Mouse (Mus musculus) forebrain, embryonic 10.5 days (tissue): ENCODE measurements around the gene Abl1. TPM values are rescaled to one million over a fixed set of nuclear protein-coding genes. Genes with fewer than 3 reads are reported as not detected.
A peak's percentile ranks its signal among the peaks of the same experiment; 100 is the strongest.

Experiments
- DNase-seq: peaks from one replicate; pipeline ENCODE4 v3.0.0-alpha.2; 2017; ENCODE audit warnings: low spot score; ENCODE audit errors: extremely low spot score
- H3K27ac ChIP-seq: fragments of 300-500 bp; sonication (generic); 2 replicates; pipeline ENCODE4 v1.5.1; 2016; ENCODE audit warnings: mild to moderate bottlenecking
- H3K27me3 ChIP-seq: fragments of 300-500 bp; sonication (generic); 2 replicates; pipeline ENCODE4 v1.6.1; 2016; ENCODE audit warnings: mild to moderate bottlenecking; ENCODE audit not compliant: poor library complexity, severe bottlenecking
- H3K36me3 ChIP-seq: fragments of 300-500 bp; sonication (generic); replicated peaks from 2 replicates; pipeline ENCODE4 v1.6.1; 2016; ENCODE audit warnings: mild to moderate bottlenecking, moderate library complexity
- H3K4me1 ChIP-seq: fragments of 300-500 bp; sonication (generic); 2 replicates; pipeline ENCODE4 v1.6.1; 2016
- H3K4me3 ChIP-seq: fragments of 300-500 bp; sonication (generic); 2 replicates; pipeline ENCODE4 v1.5.1; 2016; ENCODE audit warnings: mild to moderate bottlenecking, moderate library complexity
- H3K9me3 ChIP-seq: fragments of 300-500 bp; sonication (generic); 2 replicates; pipeline ENCODE4 v1.6.1; 2016; ENCODE audit warnings: mild to moderate bottlenecking, moderate library complexity
- WGBS: fragments of 180-500 bp; shearing (Covaris S2); methylation state at CpG from one replicate; pipeline ENCODE4 v1.1.7; 2016; 5-methylcytosine and 5-hydroxymethylcytosine counted together
- polyA plus RNA-seq: library from polyadenylated mRNA; unstranded; fragments of >200 nt; fragmentation: Nextera tagmentation; extraction: Ambion mirVana; gene quantifications from 2 replicates; pipeline ENCODE4 v1.2.1, GENCODE M21; 2016

Gene Abl1
- polyA plus RNA-seq, 1 experiment from 2014 or later: 51.0 TPM

- peaks cover 37% of the 10 kb centered on the region for H3K4me1 ChIP-seq
Observed at GRCm38 (mm10) chr2:31828311-31828825, 140.2 kb downstream of the Abl1 start.

GRCm38 (mm10) chr2:31836091-31836490 is 147.9 kb downstream of the Abl1 start:
- H3K36me3 ChIP-seq: no peaks in the 10 kb centered on the region
- H3K9me3 ChIP-seq: no peaks in the 10 kb centered on the region
- WGBS: 73% methylated on average over 10 of the region's 10 CpGs
- H3K27ac ChIP-seq: no peak overlapping the region
- peaks cover 66% of the 10 kb centered on the region for H3K27me3 ChIP-seq
- peaks cover 24% of the 10 kb centered on the region for H3K4me1 ChIP-seq
- no peak overlapping the region for H3K4me3 ChIP-seq
- no peak for DNase-seq

More at GRCm38 (mm10) chr2:31828311-31828825, 140.2 kb downstream of the Abl1 start:
- no peak for DNase-seq
- Histone ChIP-seq H3K9me3 (no peaks in the 10 kb centered on the region), H3K27ac (peak overlapping the region; percentile 44; the same call in 1 of the 2 replicates), H3K27me3 (peaks cover 19% of the 10 kb centered on the region), H3K36me3 (no peaks in the 10 kb centered on the region), H3K4me3 (no peak overlapping the region)
- 5% methylated on average over 4 of the region's 4 CpGs for WGBS

GRCm38 (mm10) chr2:31836985-31837384 is 148.8 kb downstream of the Abl1 start:
- Histone ChIP-seq H3K9me3 (no peaks in the 10 kb centered on the region), H3K4me1 (peaks cover 24% of the 10 kb centered on the region), H3K4me3 (peak overlapping the region; percentile 0; the same call in 1 of the 2 replicates), H3K27me3 (peaks cover 75% of the 10 kb centered on the region), H3K36me3 (no peaks in the 10 kb centered on the region), H3K27ac (no peak overlapping the region)
- 48% methylated on average over 6 of the region's 6 CpGs for WGBS
- DNase-seq: no peak

- no peaks in the 10 kb centered on the region for H3K9me3 ChIP-seq
- no peak overlapping the region for H3K27ac ChIP-seq
- no peaks in the 10 kb centered on the region for H3K36me3 ChIP-seq
- DNase-seq: no peak
- no peak overlapping the region for H3K4me3 ChIP-seq
- WGBS: 58% methylated on average over 1 of the region's 1 CpGs
- peaks cover 87% of the 10 kb centered on the region for H3K27me3 ChIP-seq
- peaks cover 24% of the 10 kb centered on the region for H3K4me1 ChIP-seq
Observed at GRCm38 (mm10) chr2:31838868-31839267, 150.7 kb downstream of the Abl1 start.

- DNase-seq: no peak
Observed at GRCm38 (mm10) chr2:31844729-31845136, 156.6 kb downstream of the Abl1 start.

GRCm38 (mm10) chr2:31845512-31845895 is 157.3 kb downstream of the Abl1 start:
- peak overlapping the region; percentile 76; the same call in 1 of the 2 replicates for H3K27ac ChIP-seq
- H3K36me3 ChIP-seq: no peaks in the 10 kb centered on the region
- no peak for DNase-seq
- WGBS: 2% methylated on average over 26 of the region's 26 CpGs
- H3K4me3 ChIP-seq: peak overlapping the region; percentile 63
- H3K4me1 ChIP-seq: peaks cover 46% of the 10 kb centered on the region
- peaks cover 85% of the 10 kb centered on the region for H3K27me3 ChIP-seq
- no peaks in the 10 kb centered on the region for H3K9me3 ChIP-seq

More at GRCm38 (mm10) chr2:31844729-31845136, 156.6 kb downstream of the Abl1 start:
- Histone ChIP-seq H3K9me3 (no peaks in the 10 kb centered on the region), H3K4me3 (0 out of 2 replicates have a peak overlapping the region, but pooled peaks have one; percentile 63), H3K4me1 (peaks cover 41% of the 10 kb centered on the region), H3K27me3 (peaks cover 93% of the 10 kb centered on the region), H3K36me3 (no peaks in the 10 kb centered on the region), H3K27ac (no peak overlapping the region)
- 4% methylated on average over 10 of the region's 10 CpGs for WGBS

GRCm38 (mm10) chr2:31845896-31846691 is 157.9 kb downstream of the Abl1 start, which contains the start of gene Fibcd1:
Fibcd1 (minus strand) TSS chr2:31846005.
- under 1% methylated on average over 87 of the region's 88 CpGs for WGBS
- peak within 1 kb of the TSS; percentile 76 for H3K27ac ChIP-seq
- H3K4me3 ChIP-seq: peak within 1 kb of the TSS; percentile 63

GRCm38 (mm10) chr2:31846692-31847660 is 158.8 kb downstream of the Abl1 start:
- 3% methylated on average over 35 of the region's 35 CpGs for WGBS
- H3K27me3 ChIP-seq: peaks cover 70% of the 10 kb centered on the region
- H3K36me3 ChIP-seq: no peaks in the 10 kb centered on the region
- peaks cover 59% of the 10 kb centered on the region for H3K4me1 ChIP-seq
- H3K9me3 ChIP-seq: no peaks in the 10 kb centered on the region
- H3K27ac ChIP-seq: peak overlapping the region; percentile 76
- peak overlapping the region; percentile 63 for H3K4me3 ChIP-seq
- DNase-seq: peak; percentile 34

More at GRCm38 (mm10) chr2:31845896-31846691, 157.9 kb downstream of the Abl1 start, which contains the start of gene Fibcd1:
- Histone ChIP-seq H3K36me3 (no peaks in the 10 kb centered on the region), H3K4me1 (peaks cover 50% of the 10 kb centered on the region), H3K27me3 (peaks cover 79% of the 10 kb centered on the region), H3K9me3 (no peaks in the 10 kb centered on the region)
- peak; percentile 47 for DNase-seq

GRCm38 (mm10) chr2:31847908-31848307 is 159.7 kb downstream of the Abl1 start:
- WGBS: 22% methylated on average over 6 of the region's 6 CpGs
- Histone ChIP-seq H3K27ac (no peak overlapping the region), H3K4me3 (no peak overlapping the region), H3K9me3 (no peaks in the 10 kb centered on the region), H3K27me3 (peaks cover 62% of the 10 kb centered on the region), H3K4me1 (peaks cover 60% of the 10 kb centered on the region), H3K36me3 (no peaks in the 10 kb centered on the region)
- no peak for DNase-seq

GRCm38 (mm10) chr2:31850141-31850540 is 162.0 kb downstream of the Abl1 start:
- Histone ChIP-seq H3K27me3 (peaks cover 43% of the 10 kb centered on the region), H3K9me3 (no peaks in the 10 kb centered on the region), H3K27ac (no peak overlapping the region), H3K36me3 (no peaks in the 10 kb centered on the region), H3K4me1 (peaks cover 56% of the 10 kb centered on the region), H3K4me3 (no peak overlapping the region)
- no peak for DNase-seq
- WGBS: 66% methylated on average over 12 of the region's 12 CpGs
